Mouse (Mus musculus): ENCODE data around the gene Trp53. TPM values are rescaled to one million over a fixed set of nuclear protein-coding genes. Genes with fewer than 3 reads are reported as not detected.

Gene Trp53
- polyA plus RNA-seq, 1 experiment from 2014 or later, result 163 TPM

- WGBS, result under 1% methylated on average over 44 of the region's 44 CpGs
- H3K9me3 ChIP-seq (ENCODE audit: control insufficient read depth, low read depth, low read length), result no peaks in the 10 kb centered on the region
- H3K36me3 ChIP-seq (ENCODE audit: control insufficient read depth, insufficient read depth, low read length), result no peaks in the 10 kb centered on the region
- peak overlapping the region; percentile 93 for H3K27ac ChIP-seq (ENCODE audit: low read length)
- peak; percentile 83 for ATAC-seq (ENCODE audit: insufficient number of reproducible peaks, insufficient read depth, low FRiP score, low read depth)
- peak overlapping the region; percentile 50; the same call in 1 of the 2 replicates for H3K9ac ChIP-seq (replicated peaks; ENCODE audit: low read depth, low read length)
- peak overlapping the region; percentile 94 for H3K4me2 ChIP-seq (replicated peaks; ENCODE audit: low read depth, low read length)
- peak overlapping the region; percentile 51 for H3K4me3 ChIP-seq (ENCODE audit: low read depth, low read length)
- no peaks in the 10 kb centered on the region for H3K27me3 ChIP-seq (ENCODE audit: control insufficient read depth, insufficient read depth, low read length)
- H3K4me1 ChIP-seq (ENCODE audit: control insufficient read depth, insufficient read depth, low read length), result 0 out of 2 replicates have a peak, but pooled peaks cover 3% of the 10 kb centered on the region
Observed at GRCm38 (mm10) chr11:69546423-69547053, 33.6 kb upstream of the Trp53 start.

- no peak for ATAC-seq (ENCODE audit: insufficient number of reproducible peaks, insufficient read depth, low FRiP score, low read depth)
- peak overlapping the region; percentile 93 for H3K27ac ChIP-seq (ENCODE audit: low read length)
- no peaks in the 10 kb centered on the region for H3K36me3 ChIP-seq (ENCODE audit: control insufficient read depth, insufficient read depth, low read length)
- peak overlapping the region; percentile 94 for H3K4me2 ChIP-seq (replicated peaks; ENCODE audit: low read depth, low read length)
- peak overlapping the region; percentile 50; the same call in 1 of the 2 replicates for H3K9ac ChIP-seq (replicated peaks; ENCODE audit: low read depth, low read length)
- H3K4me1 ChIP-seq (ENCODE audit: control insufficient read depth, insufficient read depth, low read length), result 0 out of 2 replicates have a peak, but pooled peaks cover 3% of the 10 kb centered on the region
- peak overlapping the region; percentile 51 for H3K4me3 ChIP-seq (ENCODE audit: low read depth, low read length)
- no peaks in the 10 kb centered on the region for H3K27me3 ChIP-seq (ENCODE audit: control insufficient read depth, insufficient read depth, low read length)
- 5% methylated on average over 15 of the region's 15 CpGs for WGBS
- H3K9me3 ChIP-seq (ENCODE audit: control insufficient read depth, low read depth, low read length), result no peaks in the 10 kb centered on the region
Observed at GRCm38 (mm10) chr11:69547071-69547470, 33.1 kb upstream of the Trp53 start.

GRCm38 (mm10) chr11:69549060-69549656, 31.0 kb upstream of the Trp53 start, which contains the start of gene Dnah2:
Gene Dnah2 (minus strand): TSS chr11:69549110.
- Histone ChIP-seq H3K9ac (replicated peaks; ENCODE audit: low read depth, low read length) (no peak within 1 kb of the TSS), H3K4me1 (ENCODE audit: control insufficient read depth, insufficient read depth, low read length) (0 out of 2 replicates have a peak, but pooled peaks cover 3% of the 10 kb centered on the region), H3K36me3 (ENCODE audit: control insufficient read depth, insufficient read depth, low read length) (no peaks in the 10 kb centered on the region), H3K27ac (ENCODE audit: low read length) (no peak within 1 kb of the TSS), H3K4me2 (replicated peaks; ENCODE audit: low read depth, low read length) (no peak within 1 kb of the TSS), H3K9me3 (ENCODE audit: control insufficient read depth, low read depth, low read length) (no peaks in the 10 kb centered on the region), H3K4me3 (ENCODE audit: low read depth, low read length) (no peak within 1 kb of the TSS), H3K27me3 (ENCODE audit: control insufficient read depth, insufficient read depth, low read length) (no peaks in the 10 kb centered on the region)
- no peak for ATAC-seq (ENCODE audit: insufficient number of reproducible peaks, insufficient read depth, low FRiP score, low read depth)
- WGBS, result 31% methylated on average over 12 of the region's 12 CpGs

- Histone ChIP-seq H3K27ac (ENCODE audit: low read length) (no peak overlapping the region), H3K9ac (replicated peaks; ENCODE audit: low read depth, low read length) (no peak overlapping the region), H3K27me3 (ENCODE audit: control insufficient read depth, insufficient read depth, low read length) (no peaks in the 10 kb centered on the region), H3K36me3 (ENCODE audit: control insufficient read depth, insufficient read depth, low read length) (no peaks in the 10 kb centered on the region), H3K4me1 (ENCODE audit: control insufficient read depth, insufficient read depth, low read length) (0 out of 2 replicates have a peak, but pooled peaks cover 3% of the 10 kb centered on the region), H3K4me3 (ENCODE audit: low read depth, low read length) (no peak overlapping the region), H3K9me3 (ENCODE audit: control insufficient read depth, low read depth, low read length) (no peaks in the 10 kb centered on the region), H3K4me2 (replicated peaks; ENCODE audit: low read depth, low read length) (no peak overlapping the region)
- no peak for ATAC-seq (ENCODE audit: insufficient number of reproducible peaks, insufficient read depth, low FRiP score, low read depth)
- WGBS, result 72% methylated on average over 4 of the region's 4 CpGs
Observed at GRCm38 (mm10) chr11:69551310-69551709, 28.8 kb upstream of the Trp53 start.

GRCm38 (mm10) chr11:69552622-69553340, 27.4 kb upstream of the Trp53 start:
- 21% methylated on average over 14 of the region's 14 CpGs for WGBS
- ATAC-seq (ENCODE audit: insufficient number of reproducible peaks, insufficient read depth, low FRiP score, low read depth), result no peak

GRCm38 (mm10) chr11:69553341-69553721, 26.8 kb upstream of the Trp53 start:
- Histone ChIP-seq H3K36me3 (ENCODE audit: control insufficient read depth, insufficient read depth, low read length) (no peaks in the 10 kb centered on the region), H3K4me3 (ENCODE audit: low read depth, low read length) (no peak overlapping the region), H3K9ac (replicated peaks; ENCODE audit: low read depth, low read length) (no peak overlapping the region), H3K4me1 (ENCODE audit: control insufficient read depth, insufficient read depth, low read length) (0 out of 2 replicates have a peak, but pooled peaks cover 3% of the 10 kb centered on the region), H3K9me3 (ENCODE audit: control insufficient read depth, low read depth, low read length) (no peaks in the 10 kb centered on the region), H3K27me3 (ENCODE audit: control insufficient read depth, insufficient read depth, low read length) (no peaks in the 10 kb centered on the region), H3K4me2 (replicated peaks; ENCODE audit: low read depth, low read length) (no peak overlapping the region), H3K27ac (ENCODE audit: low read length) (no peak overlapping the region)
- WGBS, result 20% methylated on average over 2 of the region's 2 CpGs
- ATAC-seq (ENCODE audit: insufficient number of reproducible peaks, insufficient read depth, low FRiP score, low read depth), result no peak

More at GRCm38 (mm10) chr11:69552622-69553340, 27.4 kb upstream of the Trp53 start:
- Histone ChIP-seq H3K27me3 (ENCODE audit: control insufficient read depth, insufficient read depth, low read length) (no peaks in the 10 kb centered on the region), H3K4me3 (ENCODE audit: low read depth, low read length) (no peak overlapping the region), H3K4me2 (replicated peaks; ENCODE audit: low read depth, low read length) (no peak overlapping the region), H3K9ac (replicated peaks; ENCODE audit: low read depth, low read length) (no peak overlapping the region), H3K36me3 (ENCODE audit: control insufficient read depth, insufficient read depth, low read length) (no peaks in the 10 kb centered on the region), H3K27ac (ENCODE audit: low read length) (no peak overlapping the region), H3K4me1 (ENCODE audit: control insufficient read depth, insufficient read depth, low read length) (0 out of 2 replicates have a peak, but pooled peaks cover 3% of the 10 kb centered on the region), H3K9me3 (ENCODE audit: control insufficient read depth, low read depth, low read length) (no peaks in the 10 kb centered on the region)

- Histone ChIP-seq H3K4me2 (replicated peaks; ENCODE audit: low read depth, low read length) (no peak overlapping the region), H3K36me3 (ENCODE audit: control insufficient read depth, insufficient read depth, low read length) (no peaks in the 10 kb centered on the region), H3K4me3 (ENCODE audit: low read depth, low read length) (no peak overlapping the region)
Observed at GRCm38 (mm10) chr11:69554539-69555140, 25.5 kb upstream of the Trp53 start.

GRCm38 (mm10) chr11:69557381-69557958, 22.7 kb upstream of the Trp53 start:
- no peaks in the 10 kb centered on the region for H3K9me3 ChIP-seq (ENCODE audit: control insufficient read depth, low read depth, low read length)
- ATAC-seq (ENCODE audit: insufficient number of reproducible peaks, insufficient read depth, low FRiP score, low read depth), result no peak
- H3K4me2 ChIP-seq (replicated peaks; ENCODE audit: low read depth, low read length), result no peak overlapping the region
- H3K36me3 ChIP-seq (ENCODE audit: control insufficient read depth, insufficient read depth, low read length), result peaks cover 8% of the 10 kb centered on the region; the same call in 1 of the 2 replicates
- no peak overlapping the region for H3K9ac ChIP-seq (replicated peaks; ENCODE audit: low read depth, low read length)
- 37% methylated on average over 14 of the region's 14 CpGs for WGBS
- no peaks in the 10 kb centered on the region for H3K27me3 ChIP-seq (ENCODE audit: control insufficient read depth, insufficient read depth, low read length)
- no peak overlapping the region for H3K27ac ChIP-seq (ENCODE audit: low read length)
- H3K4me1 ChIP-seq (ENCODE audit: control insufficient read depth, insufficient read depth, low read length), result peaks cover 15% of the 10 kb centered on the region; the same call in 1 of the 2 replicates
- no peak overlapping the region for H3K4me3 ChIP-seq (ENCODE audit: low read depth, low read length)

More at GRCm38 (mm10) chr11:69554539-69555140, 25.5 kb upstream of the Trp53 start:
- Histone ChIP-seq H3K27me3 (ENCODE audit: control insufficient read depth, insufficient read depth, low read length) (no peaks in the 10 kb centered on the region), H3K9me3 (ENCODE audit: control insufficient read depth, low read depth, low read length) (no peaks in the 10 kb centered on the region), H3K4me1 (ENCODE audit: control insufficient read depth, insufficient read depth, low read length) (peaks cover 2% of the 10 kb centered on the region; the same call in 1 of the 2 replicates), H3K27ac (ENCODE audit: low read length) (no peak overlapping the region), H3K9ac (replicated peaks; ENCODE audit: low read depth, low read length) (no peak overlapping the region)
- 82% methylated on average over 5 of the region's 5 CpGs for WGBS
- ATAC-seq (ENCODE audit: insufficient number of reproducible peaks, insufficient read depth, low FRiP score, low read depth), result no peak

All from stomach, embryonic 14.5 days (tissue).